Mouse (Mus musculus) embryonic facial prominence, embryonic 13.5 days (tissue): ENCODE results near the gene Zfp366. TPM values are rescaled to one million over a fixed set of nuclear protein-coding genes. Genes with fewer than 3 reads are reported as not detected.

ENCODE experiments used
- ATAC-seq: fragments of 200-750 bp; cut with Nextera tagmentation; 2 replicates; pipeline ENCODE4 v1.8.0; 2017; ENCODE audit warnings: low read depth; ENCODE audit not compliant: insufficient number of reproducible peaks, insufficient read depth, low FRiP score, low TSS enrichment
- H3K27ac ChIP-seq: fragments of 300-500 bp; sonication (generic); 2 replicates; pipeline ENCODE4 v1.5.1; 2015; ENCODE audit warnings: moderate library complexity, mild to moderate bottlenecking, inconsistent platforms
- H3K27me3 ChIP-seq: fragments of 300-500 bp; sonication (generic); 2 replicates; pipeline ENCODE4 v1.6.1; 2015; ENCODE audit warnings: mild to moderate bottlenecking, inconsistent platforms
- H3K36me3 ChIP-seq: fragments of 300-500 bp; sonication (generic); 2 replicates; pipeline ENCODE4 v1.6.1; 2015; ENCODE audit warnings: mild to moderate bottlenecking, inconsistent platforms
- H3K4me1 ChIP-seq: fragments of 300-500 bp; sonication (generic); 2 replicates; pipeline ENCODE4 v1.6.1; 2015; ENCODE audit warnings: inconsistent platforms
- H3K4me2 ChIP-seq: fragments of 300-500 bp; sonication (generic); 2 replicates; pipeline ENCODE4 v1.6.1; 2015; ENCODE audit warnings: moderate library complexity, mild to moderate bottlenecking, inconsistent platforms
- H3K4me3 ChIP-seq: fragments of 300-500 bp; sonication (generic); 2 replicates; pipeline ENCODE4 v1.5.1; 2015; ENCODE audit warnings: mild to moderate bottlenecking, inconsistent platforms
- H3K9ac ChIP-seq: fragments of 300-500 bp; sonication (generic); 2 replicates; pipeline ENCODE4 v1.6.1; 2015; ENCODE audit warnings: mild to moderate bottlenecking, inconsistent platforms
- H3K9me3 ChIP-seq: fragments of 300-500 bp; sonication (generic); 2 replicates; pipeline ENCODE4 v1.6.1; 2016; ENCODE audit warnings: inconsistent platforms
- WGBS: fragments of 180-500 bp; shearing (Covaris S2); methylation state at CpG from one replicate; pipeline ENCODE4 v1.1.7; 2015; ENCODE audit warnings: mixed read lengths; 5-methylcytosine and 5-hydroxymethylcytosine counted together
- polyA plus RNA-seq: library from polyadenylated mRNA; unstranded; fragments of >200 nt; fragmentation: Nextera tagmentation; extraction: Ambion mirVana; gene quantifications from 2 replicates; pipeline ENCODE4 v1.2.1, GENCODE M21; 2015

The Zfp366 gene
- polyA plus RNA-seq, 1 experiment from 2014 or later = 0.42 TPM

DNA sequence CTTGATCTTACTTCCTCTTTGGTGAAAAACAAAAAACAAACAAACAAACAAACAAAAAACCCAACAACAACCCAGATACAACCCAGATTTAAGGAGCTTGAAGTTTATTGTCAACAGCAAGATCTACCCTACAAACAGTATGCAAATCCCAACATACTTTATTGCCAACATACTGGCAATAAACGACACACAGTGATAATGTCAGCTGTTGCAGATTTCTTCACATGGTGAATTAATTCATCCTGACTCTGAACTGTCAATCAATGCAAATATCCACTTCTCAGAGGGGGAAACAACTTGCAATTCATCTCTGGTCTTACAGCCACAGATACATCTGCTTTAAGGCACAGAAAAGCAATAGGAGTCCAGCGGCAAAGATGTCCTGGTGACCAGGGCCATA, 31.4 kb downstream of the Zfp366 start:
- H3K9ac ChIP-seq = no peak overlapping the region
- ATAC-seq = no peak

DNA sequence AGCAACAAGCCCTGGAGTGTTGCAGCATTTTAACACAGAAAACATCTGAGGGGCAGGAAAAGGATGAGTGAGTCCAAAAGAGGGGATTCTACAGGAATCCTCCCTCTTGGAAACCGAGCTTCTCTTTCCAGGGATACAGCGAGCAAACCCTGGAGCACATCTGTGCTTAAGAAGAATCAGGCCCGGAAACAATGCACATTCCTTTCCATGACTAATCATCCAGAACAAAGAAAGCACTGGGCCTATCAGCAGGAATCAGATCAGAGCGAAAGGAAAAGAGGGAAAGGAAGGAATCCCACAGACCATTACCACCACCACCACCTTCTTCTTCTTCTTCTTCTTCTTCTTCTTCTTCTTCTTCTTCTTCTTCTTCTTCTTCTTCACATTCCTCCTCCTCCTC, 33.4 kb downstream of the Zfp366 start:
- Histone ChIP-seq H3K9me3 (no peaks in the 10 kb centered on the region), H3K4me1 (no peaks in the 10 kb centered on the region), H3K27ac (0 out of 2 replicates have a peak overlapping the region, but pooled peaks have one; percentile 5), H3K4me3 (no peak overlapping the region), H3K9ac (no peak overlapping the region), H3K27me3 (no peaks in the 10 kb centered on the region), H3K36me3 (no peaks in the 10 kb centered on the region), H3K4me2 (no peak overlapping the region)
- 7% methylated on average over 4 of the region's 4 CpGs for WGBS
- ATAC-seq = no peak

More for the DNA sequence above, 31.4 kb downstream of the Zfp366 start:
- Histone ChIP-seq H3K36me3 (no peaks in the 10 kb centered on the region), H3K4me2 (no peak overlapping the region), H3K27me3 (no peaks in the 10 kb centered on the region), H3K4me1 (no peaks in the 10 kb centered on the region), H3K4me3 (no peak overlapping the region), H3K9me3 (no peaks in the 10 kb centered on the region), H3K27ac (no peak overlapping the region)
- 60% methylated on average over 2 of the region's 2 CpGs for WGBS

DNA sequence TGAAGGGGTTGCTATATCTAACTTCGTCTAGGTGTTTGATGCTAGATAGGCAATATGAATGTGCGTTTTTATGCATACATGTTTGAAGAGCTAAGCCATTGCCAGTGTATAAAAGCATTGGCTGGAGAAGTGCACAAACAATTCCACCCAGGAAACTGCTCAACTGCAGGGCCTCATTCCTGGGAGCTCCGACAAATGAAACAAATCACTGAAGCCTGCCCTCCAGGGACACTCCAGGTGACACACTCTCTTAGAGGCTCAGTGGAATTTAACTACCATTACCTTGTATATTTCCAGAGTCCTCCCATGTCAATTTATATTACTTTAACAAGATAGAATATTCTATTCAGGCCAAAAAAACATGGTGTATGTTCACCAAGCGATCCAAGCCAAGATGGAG, 35.0 kb downstream of the Zfp366 start:
- H3K9me3 ChIP-seq = no peaks in the 10 kb centered on the region
- H3K4me3 ChIP-seq = no peak overlapping the region
- no peak for ATAC-seq
- no peak overlapping the region for H3K9ac ChIP-seq
- no peak overlapping the region for H3K4me2 ChIP-seq
- WGBS = 89% methylated on average over 4 of the region's 4 CpGs
- no peaks in the 10 kb centered on the region for H3K36me3 ChIP-seq
- H3K27ac ChIP-seq = no peak overlapping the region
- H3K27me3 ChIP-seq = no peaks in the 10 kb centered on the region
- H3K4me1 ChIP-seq = no peaks in the 10 kb centered on the region

DNA sequence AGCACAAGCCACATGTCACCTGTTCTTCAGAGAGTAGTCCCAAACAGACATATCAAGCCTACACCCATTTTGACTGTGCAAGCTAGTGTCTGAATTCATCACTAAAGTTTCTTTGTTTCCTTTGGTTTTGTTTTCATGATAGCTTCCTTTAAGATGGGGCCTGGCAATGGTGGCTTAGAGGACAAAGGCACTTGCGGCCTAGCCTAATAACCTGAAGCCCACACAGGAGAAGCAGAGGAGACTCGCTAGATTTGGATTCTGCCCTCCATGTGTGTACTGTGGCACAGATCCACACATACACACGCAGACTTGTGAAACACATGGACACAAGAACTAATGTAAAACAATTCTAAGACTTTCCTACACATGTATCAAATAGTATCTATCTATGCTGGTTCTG, 37.4 kb downstream of the Zfp366 start:
- Histone ChIP-seq H3K9me3 (no peaks in the 10 kb centered on the region), H3K36me3 (no peaks in the 10 kb centered on the region), H3K4me2 (no peak overlapping the region), H3K27me3 (no peaks in the 10 kb centered on the region), H3K27ac (no peak overlapping the region), H3K4me1 (no peaks in the 10 kb centered on the region), H3K9ac (no peak overlapping the region), H3K4me3 (no peak overlapping the region)
- 93% methylated on average over 3 of the region's 3 CpGs for WGBS
- no peak for ATAC-seq

DNA sequence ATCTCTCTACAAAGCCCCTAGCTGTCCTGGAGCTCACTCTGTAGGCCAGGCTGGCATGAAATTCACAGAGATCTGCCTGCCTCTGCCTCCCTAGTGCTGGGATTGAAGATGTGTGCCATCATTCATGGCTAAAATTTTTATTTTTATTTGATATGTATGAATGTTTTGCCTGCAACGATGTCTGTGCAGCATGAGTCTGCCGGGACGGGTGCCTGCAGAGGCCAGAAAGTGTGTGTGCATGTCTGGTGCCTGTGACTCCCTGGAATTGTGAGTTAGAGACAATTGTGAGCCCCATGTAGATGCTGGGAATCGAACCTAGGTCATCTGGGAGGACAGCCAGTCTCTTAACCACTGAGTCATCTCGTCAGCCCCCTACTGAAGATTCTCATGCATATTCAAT, 37.9 kb downstream of the Zfp366 start:
- Histone ChIP-seq H3K36me3 (no peaks in the 10 kb centered on the region), H3K4me3 (no peak overlapping the region), H3K4me1 (no peaks in the 10 kb centered on the region), H3K27me3 (no peaks in the 10 kb centered on the region), H3K27ac (no peak overlapping the region), H3K9ac (no peak overlapping the region), H3K4me2 (no peak overlapping the region), H3K9me3 (no peaks in the 10 kb centered on the region)
- no peak for ATAC-seq
- WGBS = 92% methylated on average over 5 of the region's 5 CpGs

DNA sequence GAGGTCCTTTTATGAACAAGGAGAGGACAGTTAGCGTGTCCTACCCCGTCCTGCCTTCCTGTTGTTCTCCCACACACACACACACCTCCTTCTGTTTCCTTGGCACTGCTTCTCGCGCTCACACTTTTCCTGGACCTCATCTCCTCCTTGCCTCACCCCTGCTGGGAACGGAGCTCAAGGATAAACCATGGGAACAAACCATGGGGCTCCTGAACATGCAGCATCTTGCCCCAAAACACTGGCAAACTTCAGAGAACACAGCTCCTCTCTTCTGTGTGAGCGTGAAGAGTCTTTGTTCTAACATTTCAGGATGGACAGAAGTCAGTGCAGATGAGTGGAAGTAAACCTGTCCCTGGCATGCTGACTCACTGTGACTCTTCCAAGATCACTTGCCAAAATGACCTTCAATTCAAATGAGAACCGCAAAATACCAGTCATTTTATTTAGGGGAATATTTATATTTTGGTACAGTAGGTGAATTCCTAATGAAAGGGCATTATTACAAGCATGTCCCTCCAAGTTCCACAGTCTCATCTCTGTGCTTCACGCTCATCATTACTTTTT, 38.8 kb downstream of the Zfp366 start:
- Histone ChIP-seq H3K9me3 (no peaks in the 10 kb centered on the region), H3K27ac (no peak overlapping the region), H3K36me3 (no peaks in the 10 kb centered on the region), H3K4me3 (no peak overlapping the region), H3K9ac (no peak overlapping the region), H3K4me2 (no peak overlapping the region), H3K27me3 (no peaks in the 10 kb centered on the region), H3K4me1 (no peaks in the 10 kb centered on the region)
- WGBS = 77% methylated on average over 8 of the region's 8 CpGs
- ATAC-seq = no peak

DNA sequence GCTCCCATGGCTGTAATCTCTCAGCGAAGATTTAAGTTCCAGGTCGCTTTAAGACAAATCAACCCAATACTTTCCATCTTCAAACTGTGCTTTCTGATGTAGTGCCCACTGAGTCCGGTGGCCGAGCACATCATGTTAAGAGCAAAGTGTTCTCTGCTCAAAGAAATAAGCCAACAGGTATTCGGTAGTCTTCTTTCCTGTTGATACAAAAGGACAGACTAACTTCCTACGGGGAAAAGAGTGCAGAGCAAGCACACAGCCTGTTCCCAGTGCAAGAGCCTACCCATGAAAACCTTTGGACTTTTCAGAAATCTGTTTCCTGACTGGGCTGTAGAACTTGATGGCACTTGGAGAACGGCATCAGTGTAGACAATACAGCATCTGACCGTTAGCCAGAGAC, 39.3 kb downstream of the Zfp366 start:
- WGBS = 91% methylated on average over 8 of the region's 8 CpGs
- no peaks in the 10 kb centered on the region for H3K4me1 ChIP-seq
- H3K36me3 ChIP-seq = no peaks in the 10 kb centered on the region
- no peaks in the 10 kb centered on the region for H3K27me3 ChIP-seq
- no peak overlapping the region for H3K27ac ChIP-seq
- H3K9me3 ChIP-seq = no peaks in the 10 kb centered on the region
- H3K9ac ChIP-seq = no peak overlapping the region
- ATAC-seq = no peak
- no peak overlapping the region for H3K4me2 ChIP-seq
- no peak overlapping the region for H3K4me3 ChIP-seq

DNA sequence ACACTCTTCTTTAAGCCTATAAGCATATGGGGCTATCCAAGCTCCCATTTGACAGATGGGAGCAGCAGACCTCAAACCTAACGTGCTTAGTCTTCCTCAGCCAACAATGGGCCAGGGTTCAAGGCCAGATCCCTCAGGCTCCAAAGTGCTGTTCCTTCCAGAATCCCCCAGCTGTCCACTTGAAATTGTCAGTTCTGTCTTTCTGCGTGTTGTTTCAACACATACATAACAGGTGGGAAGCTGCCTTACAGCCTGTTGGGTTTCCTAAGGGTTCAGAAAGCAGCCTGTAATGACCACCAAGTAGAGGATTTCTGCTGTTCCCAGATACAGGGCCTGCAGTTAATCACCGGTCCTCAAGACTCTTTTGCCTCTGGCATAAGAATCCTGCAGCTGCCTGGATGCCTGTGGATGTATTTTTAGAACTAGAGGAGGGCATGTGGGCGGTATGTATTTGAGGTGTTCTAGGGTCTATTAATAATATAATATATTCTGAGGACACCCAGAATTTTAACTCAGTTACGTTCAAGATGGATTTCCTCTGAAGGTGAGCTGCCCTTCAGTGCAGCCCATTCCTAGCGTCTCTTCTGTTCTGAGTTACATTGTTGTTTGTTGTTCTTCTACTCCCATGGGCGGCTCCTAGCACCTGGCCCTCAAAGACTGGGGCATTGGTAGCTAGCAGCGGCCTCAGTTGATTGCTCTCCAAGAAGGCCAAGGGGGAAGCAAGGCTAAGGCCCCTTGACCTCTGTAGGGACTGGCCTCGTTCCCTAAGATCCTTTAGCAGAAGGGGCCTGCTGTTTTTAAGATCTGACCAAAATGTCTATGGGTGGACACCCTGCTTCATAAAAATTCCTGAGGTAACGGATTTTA, 41.0 kb downstream of the Zfp366 start:
- no peaks in the 10 kb centered on the region for H3K27me3 ChIP-seq
- H3K4me1 ChIP-seq = no peaks in the 10 kb centered on the region
- no peak for ATAC-seq
- WGBS = 69% methylated on average over 10 of the region's 10 CpGs
- H3K27ac ChIP-seq = no peak overlapping the region
- H3K9ac ChIP-seq = no peak overlapping the region
- no peak overlapping the region for H3K4me2 ChIP-seq
- no peak overlapping the region for H3K4me3 ChIP-seq
- H3K9me3 ChIP-seq = no peaks in the 10 kb centered on the region
- H3K36me3 ChIP-seq = no peaks in the 10 kb centered on the region

DNA sequence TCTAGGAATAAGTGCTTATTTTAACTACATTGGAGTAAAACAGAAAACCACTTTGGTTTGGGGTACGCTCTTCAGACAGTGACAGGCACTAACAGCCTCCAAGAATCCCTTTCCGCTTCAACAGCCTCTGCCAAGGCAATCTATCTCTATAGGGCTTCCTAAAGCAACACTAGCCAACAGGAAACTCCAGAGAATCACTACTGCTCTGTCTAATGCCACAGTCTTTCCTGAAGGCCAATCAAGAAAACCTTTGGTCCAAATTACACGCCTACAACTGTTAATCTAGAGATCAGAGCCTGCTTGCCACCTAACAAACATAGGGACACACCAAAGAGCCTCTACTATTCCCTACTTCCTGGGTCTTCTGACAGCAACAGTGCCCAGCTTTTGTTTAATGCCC, 42.2 kb downstream of the Zfp366 start:
- no peak for ATAC-seq
- no peak overlapping the region for H3K27ac ChIP-seq
- no peaks in the 10 kb centered on the region for H3K36me3 ChIP-seq
- H3K4me1 ChIP-seq = no peaks in the 10 kb centered on the region
- no peak overlapping the region for H3K4me3 ChIP-seq
- 83% methylated on average over 3 of the region's 3 CpGs for WGBS
- no peaks in the 10 kb centered on the region for H3K9me3 ChIP-seq
- H3K4me2 ChIP-seq = no peak overlapping the region
- H3K27me3 ChIP-seq = no peaks in the 10 kb centered on the region
- no peak overlapping the region for H3K9ac ChIP-seq

DNA sequence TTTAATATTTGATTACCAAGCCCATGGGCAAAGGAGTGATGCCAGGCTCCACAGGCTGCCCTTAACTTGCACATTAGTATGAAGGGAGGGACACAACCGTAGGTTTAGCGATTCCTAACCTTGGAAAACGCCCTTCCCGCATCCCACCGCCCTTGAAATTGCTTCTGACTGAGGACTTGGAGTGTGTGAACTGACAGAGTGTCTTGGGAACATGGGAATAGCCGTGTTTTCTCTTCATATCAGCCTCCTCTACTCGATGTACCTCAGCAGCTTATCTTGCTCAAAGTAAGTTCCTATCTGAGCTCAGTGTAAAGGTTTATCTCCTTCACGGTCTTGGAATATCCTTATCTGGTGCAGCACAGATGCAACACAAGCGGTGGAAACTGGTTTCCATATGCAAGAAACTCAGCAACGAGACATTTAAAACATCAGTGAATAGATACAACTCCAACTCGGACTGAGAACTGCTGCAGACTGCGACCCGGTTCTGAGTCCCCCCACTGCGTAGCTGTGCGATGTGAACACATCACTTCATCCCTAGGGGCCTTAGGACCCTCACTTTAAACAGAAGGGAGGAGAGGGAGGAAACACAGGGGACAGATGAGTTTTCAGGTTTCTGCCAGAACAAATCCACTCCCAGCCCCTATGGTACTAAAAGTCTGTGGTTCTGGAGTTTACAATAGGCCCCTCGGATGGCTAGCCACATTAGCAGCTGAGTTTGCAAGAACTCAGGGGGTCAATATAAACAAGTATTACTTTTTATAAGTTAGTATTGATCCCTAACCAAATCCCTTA, 43.0 kb downstream of the Zfp366 start:
- Histone ChIP-seq H3K4me3 (no peak overlapping the region), H3K27ac (no peak overlapping the region), H3K9me3 (no peaks in the 10 kb centered on the region), H3K27me3 (no peaks in the 10 kb centered on the region), H3K9ac (no peak overlapping the region), H3K4me1 (no peaks in the 10 kb centered on the region), H3K4me2 (no peak overlapping the region), H3K36me3 (no peaks in the 10 kb centered on the region)
- 86% methylated on average over 16 of the region's 16 CpGs for WGBS
- no peak for ATAC-seq

DNA sequence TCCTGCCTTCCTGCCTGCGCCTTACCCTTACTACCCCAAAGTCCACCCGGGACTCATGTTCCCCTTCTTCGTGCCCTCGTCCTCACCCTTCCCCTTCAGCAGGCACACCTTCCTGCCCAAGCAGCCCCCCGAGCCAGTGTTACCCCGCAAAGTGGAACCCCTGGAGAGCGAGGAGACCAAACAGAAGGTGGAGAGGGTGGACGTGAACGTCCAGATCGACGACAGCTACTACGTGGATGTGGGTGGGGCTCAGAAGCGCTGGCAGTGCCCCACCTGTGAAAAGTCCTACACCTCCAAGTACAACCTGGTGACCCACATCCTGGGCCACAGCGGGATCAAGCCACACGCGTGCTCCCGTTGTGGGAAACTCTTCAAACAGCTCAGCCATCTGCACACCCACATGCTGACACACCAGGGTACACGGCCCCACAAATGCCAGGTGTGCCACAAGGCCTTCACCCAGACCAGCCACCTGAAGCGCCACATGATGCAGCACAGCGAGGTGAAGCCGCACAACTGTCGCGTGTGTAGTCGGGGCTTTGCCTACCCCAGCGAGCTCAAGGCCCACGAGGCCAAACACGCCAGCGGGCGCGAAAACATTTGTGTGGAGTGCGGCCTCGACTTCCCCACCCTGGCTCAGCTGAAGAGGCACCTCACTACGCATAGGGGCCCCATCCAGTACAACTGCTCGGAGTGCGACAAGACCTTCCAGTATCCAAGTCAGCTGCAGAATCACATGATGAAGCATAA, 44.4 kb downstream of the Zfp366 start:
- no peaks in the 10 kb centered on the region for H3K4me1 ChIP-seq
- no peak overlapping the region for H3K4me3 ChIP-seq
- no peaks in the 10 kb centered on the region for H3K9me3 ChIP-seq
- 94% methylated on average over 35 of the region's 35 CpGs for WGBS
- H3K9ac ChIP-seq = no peak overlapping the region
- no peak overlapping the region for H3K27ac ChIP-seq
- no peaks in the 10 kb centered on the region for H3K27me3 ChIP-seq
- no peak overlapping the region for H3K4me2 ChIP-seq
- ATAC-seq = no peak
- H3K36me3 ChIP-seq = no peaks in the 10 kb centered on the region
